Mouse (Mus musculus) spleen, adult 12 weeks (tissue): ENCODE data around the gene Magoh.

Experiments used
- DNase-seq: peaks from one replicate; pipeline ENCODE4 v3.0.0; 2022; ENCODE audit warnings: low spot score

Gene Magoh

DNA sequence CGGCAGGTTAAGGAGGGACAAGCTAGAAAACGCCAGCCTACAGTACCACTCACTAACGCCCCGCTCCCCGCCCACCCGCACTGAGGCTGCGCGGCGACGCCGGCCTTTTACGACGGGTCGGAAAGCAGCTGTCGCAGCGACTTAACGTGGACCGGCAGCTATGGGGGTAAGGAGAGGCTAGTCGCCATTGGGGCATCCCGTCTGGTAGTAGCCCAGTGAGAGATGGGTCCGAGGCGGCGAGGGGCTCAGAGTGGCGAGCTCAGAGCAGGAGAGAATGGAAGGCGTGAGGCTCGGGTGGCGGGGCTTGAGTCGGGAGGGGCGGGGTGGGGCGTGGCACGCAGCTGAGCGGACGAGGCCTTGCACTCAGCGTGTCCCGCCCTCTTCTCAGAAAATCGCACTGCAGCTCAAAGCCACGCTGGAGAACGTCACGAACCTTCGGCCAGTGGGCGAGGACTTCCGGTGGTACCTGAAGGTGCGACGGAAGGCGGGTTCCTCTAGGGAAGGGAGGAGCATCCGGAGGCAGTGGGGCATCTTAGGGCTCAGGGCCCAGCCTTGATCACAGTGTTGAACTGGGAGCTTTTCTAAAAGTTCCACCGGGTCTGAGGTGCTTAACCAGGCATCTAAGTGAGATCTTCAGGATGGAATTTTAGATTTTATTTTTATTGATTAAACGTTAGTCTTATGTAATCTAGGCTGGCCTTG is 10.3 kb downstream of the Magoh start, which contains the start of gene 0610037L13Rik:
Gene 0610037L13Rik, plus strand, starts transcription at position 83 of the 702 bp plus-strand sequence.
- DNase-seq = peak; percentile 92

DNA sequence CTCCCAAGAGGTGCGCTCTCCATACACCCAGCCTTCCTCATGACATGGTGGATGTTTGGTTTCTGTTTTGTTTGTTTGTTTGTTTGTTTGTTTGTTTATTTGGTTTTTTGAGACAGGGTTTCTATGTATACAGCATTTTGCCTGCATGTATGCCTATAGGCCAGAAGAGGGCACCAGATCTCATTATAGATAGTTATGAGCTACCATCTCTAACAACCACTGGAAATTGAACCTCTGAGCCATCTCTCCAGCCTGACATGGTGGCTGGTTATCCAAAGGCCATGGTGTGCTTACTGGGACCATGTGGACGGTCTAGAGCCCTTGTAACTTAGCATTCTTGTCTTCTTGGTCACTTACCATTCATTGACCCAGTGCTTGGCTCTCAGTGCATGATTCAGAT is 13.1 kb downstream of the Magoh start:
- no peak for DNase-seq

DNA sequence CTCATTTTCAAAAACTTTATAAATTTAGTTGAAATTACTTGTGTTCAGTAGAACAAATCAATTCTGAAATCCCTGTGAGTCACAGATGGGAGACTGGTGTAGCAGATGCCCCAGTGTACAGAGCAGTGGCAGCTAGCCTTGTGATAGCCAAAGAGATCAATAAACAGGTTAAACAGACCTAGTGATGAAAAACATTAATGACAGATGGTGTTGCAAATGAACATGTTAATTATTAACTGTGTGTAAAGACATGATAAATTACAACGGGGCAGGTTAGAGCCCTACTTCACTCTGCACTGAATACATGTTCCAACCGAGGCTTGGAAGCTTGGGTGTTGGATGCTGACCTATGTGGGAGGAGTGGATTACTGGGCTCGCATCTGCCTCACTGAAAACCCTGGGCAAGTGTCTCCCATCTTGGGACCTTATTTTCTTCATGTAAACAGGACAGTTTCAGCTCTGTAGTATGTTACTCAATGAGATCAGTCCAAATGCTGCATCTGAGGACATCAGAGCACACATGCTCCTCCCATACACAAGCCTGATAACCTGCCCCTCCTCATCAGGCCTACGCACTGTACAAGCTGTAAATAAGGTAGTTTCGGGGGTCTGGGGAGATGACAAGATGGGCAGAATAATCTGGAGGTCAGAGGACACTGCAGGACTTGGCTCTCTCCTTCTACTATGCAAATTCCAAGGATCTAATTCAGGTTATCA is 19.8 kb downstream of the Magoh start:
- no peak for DNase-seq

DNA sequence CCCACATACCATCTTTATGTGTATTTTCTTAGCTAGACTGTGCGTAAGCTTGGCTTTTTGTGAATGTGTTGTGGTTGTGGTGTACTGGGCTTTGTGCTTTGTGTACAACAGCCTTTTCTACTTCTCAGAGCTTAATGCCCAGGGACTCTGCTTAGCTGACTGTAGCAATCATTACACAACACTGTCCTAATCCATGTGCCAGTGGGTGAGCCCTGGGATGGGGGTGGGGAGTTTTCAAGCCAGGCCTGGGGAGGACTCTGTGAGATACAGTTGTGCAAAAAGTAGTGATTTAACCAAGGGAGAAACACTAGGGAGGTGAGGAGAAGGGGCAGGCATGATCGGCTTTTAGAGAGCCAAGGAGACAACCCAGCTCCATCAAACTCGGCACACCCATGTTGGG is 20.7 kb downstream of the Magoh start:
- DNase-seq = no peak

DNA sequence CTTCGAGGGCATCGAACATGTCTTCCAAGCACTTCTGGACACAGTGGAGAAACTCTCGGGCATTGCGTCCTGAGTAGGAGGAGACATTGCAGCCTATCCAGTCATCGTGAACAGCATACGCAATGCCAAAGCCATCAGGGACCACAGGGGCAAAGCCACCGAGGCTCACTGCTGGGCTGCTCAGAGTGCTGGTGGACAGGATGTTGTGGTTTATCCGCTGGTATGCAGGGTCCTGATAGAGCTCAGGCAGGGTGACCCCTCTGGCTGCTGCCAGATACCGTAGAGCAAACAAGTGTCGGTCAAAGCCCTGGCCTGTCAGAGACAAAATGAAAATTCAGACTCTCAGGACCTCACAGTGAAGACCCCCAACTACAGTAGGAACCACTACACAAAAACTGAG is 24.7 kb downstream of the Magoh start:
- no peak for DNase-seq

DNA sequence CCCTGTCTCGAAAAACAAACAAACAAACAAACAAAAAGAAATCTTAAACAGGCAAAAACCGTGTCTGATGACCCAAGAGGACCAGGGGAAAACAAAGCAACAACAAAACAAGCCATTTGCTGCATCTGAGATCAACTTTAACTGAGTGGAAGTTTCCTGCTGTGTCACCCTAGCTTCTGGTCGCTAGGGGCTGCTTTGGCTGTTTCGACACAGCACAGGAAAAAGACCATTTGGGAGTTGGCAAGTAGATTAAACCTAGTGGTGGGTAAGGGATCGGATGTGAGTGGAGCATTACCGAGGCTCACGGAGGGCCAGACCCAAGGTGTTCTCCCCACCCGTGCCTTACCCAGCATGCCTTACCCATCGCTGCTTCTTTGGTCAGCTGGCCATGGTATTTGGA is 27.0 kb downstream of the Magoh start:
- no peak for DNase-seq

DNA sequence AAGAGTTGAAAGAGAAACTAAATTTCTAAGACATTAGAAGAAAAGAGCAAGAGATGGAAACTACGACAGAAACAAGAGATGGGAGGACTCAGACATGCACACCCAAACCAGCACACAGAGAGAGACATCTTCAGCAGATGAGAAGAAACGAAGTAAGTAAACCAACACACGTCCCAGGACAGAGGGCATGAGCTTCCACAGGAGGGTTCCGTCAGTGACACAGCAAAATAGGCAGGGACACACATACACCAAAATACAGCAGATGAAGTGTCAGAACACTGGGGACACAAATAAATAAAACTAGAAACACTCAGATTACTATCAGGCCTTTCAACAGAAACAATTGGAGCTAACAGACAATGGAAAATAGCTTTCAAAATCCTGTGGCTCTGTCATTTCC is 30.5 kb downstream of the Magoh start:
- no peak for DNase-seq

DNA sequence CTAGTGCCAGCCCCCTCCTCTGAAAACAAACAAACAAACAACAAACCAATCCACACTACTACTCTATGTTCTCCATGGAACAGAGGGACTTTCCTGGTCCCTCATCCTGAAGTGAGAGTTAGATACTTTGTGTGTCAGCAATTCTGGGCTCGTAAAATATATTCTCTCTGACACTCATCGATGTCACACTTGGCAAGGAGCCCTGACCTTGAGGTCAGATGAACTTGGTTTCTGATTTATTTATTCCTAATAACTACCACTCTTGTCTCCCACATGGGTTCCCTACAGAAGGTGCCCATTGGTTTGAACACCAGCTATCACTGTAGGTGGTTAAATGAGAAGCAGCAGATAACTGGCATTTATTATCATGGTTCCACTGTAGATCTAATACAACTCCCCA is 40.8 kb downstream of the Magoh start:
- no peak for DNase-seq

DNA sequence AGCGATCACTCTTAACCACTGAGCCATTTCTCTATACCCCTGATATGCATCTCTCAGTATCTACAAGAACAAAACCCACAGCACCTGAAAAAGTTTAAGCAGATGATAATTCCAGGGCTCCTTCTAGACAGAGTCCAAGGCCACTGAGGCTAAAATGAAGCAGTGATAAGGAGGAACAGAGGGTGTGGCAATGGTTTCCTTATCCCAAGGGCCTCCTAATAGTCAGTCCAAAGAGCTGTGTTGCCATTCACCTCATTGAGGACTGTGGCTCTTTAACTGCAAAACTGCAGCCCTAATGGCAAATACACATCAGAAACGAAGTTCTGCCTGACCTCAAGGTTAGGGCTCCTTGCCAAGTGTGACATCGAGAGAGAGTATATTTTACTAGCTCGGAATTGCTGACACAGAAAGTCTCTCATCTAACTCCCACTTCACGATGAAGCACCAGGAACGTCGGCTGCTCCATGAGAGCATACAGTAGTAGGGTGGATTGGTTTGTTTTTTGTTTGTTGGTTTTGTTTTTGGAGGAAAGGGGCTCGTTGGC is 41.7 kb downstream of the Magoh start:
- DNase-seq = no peak

DNA sequence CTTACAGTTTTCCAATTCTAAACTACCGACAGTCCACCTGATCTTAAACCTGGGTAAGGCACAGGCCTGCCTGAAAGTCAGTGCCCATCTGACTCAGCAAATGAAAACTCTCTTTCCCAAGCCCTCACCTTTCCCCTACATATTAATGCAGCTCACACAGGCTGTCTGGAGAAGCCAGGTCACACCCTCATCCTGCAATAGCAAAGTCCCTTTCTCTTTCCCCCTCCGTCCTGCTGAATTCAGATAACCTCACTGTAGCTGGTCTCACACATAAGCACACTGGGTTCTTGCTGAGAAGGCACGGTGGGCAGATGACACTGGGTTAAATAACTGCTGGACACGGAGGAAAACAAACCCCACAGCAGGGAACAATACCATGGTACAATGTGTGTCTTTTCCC is 42.4 kb downstream of the Magoh start:
- no peak for DNase-seq

DNA sequence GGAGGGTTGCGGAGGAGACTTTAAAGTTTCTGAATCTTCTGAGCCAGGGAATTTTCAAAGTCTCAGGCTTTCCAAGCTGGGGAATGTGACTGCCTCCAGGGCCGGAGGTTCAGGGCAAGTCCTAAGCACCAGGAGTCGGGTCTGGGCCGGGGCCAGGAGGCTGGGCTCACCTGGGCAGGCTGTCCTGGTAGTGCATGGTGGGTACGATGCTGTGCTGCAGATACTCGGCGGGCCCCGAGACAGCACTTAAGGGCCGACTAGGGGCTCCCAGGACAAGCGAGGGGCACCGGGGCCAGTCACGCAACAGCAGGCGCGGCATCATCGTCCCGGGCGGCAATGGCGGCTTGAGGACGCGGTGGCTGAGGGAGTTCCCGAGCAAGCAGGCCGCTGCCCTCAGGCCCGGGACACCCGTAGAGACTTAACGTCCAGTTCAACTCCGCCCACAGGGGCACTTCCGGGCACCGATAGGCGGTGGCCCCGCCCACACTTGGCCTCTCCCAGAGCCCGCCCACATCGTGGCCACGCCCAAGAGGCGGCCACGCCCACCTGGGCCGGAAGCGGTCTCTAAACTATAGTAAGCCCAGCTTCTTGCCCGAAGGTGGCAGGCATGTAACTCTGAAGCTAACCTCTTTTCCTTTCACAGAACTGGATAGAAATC is 43.7 kb downstream of the Magoh start, which contains the start of gene Cpt2:
Gene Cpt2, minus strand, starts transcription at position 466 of the 658 bp plus-strand sequence.
- DNase-seq = peak; percentile 98

DNA sequence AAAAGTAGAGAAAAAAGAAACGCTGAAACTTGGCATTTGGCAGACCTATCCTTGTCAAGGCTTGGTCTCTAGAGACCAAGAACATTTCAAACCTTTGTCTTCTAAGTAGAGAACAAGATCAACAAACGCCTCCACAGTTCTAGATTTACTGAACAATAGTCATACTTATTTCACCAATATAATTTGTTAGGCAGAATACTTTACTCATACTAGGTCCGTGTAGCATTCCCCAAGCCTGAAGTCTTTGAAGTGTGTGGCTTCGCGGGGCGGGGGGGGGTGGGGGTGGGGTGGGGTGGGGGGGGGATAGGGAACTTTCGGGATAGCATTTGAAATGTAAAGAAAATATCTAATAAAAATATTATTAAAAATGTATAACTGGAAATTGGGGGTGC is 44.2 kb downstream of the Magoh start:
- DNase-seq = no peak

DNA sequence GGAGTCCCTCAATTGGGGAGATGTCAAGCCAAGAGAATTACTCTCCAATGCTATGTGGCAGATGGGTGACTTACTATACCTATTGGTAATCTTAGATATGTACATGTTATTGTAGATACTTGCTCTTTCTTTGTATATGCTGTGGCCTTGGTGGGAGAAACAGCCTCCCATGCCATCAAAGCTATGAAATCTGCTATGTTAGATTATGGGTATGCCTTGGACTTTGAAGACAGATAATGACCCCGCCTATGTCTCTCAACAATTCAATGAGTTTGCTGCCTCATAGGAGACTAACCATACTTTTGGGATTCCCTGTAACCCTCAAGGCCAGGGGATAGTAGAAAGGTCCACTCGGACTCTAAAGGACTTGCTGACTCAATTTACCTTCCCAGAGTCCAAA is 48.7 kb downstream of the Magoh start:
- no peak for DNase-seq

DNA sequence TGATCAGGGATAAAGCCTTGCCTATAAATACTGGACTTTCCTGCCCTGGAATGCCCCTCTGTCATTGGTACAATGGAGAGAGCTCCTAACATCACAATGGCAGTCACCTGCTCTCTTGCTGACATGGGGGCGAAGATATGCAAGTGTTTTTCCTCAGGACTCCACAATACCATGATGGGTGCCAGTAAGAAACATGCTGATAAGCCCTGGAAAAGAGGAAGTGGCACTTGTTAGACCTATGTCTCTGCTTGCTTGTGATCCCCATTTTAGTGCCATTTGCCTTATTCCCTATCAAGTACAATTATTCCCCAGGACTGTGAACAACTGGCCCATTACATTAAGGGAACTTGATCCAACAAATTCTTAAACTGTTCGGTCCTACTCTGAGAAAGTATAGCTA is 49.2 kb downstream of the Magoh start:
- no peak for DNase-seq

DNA sequence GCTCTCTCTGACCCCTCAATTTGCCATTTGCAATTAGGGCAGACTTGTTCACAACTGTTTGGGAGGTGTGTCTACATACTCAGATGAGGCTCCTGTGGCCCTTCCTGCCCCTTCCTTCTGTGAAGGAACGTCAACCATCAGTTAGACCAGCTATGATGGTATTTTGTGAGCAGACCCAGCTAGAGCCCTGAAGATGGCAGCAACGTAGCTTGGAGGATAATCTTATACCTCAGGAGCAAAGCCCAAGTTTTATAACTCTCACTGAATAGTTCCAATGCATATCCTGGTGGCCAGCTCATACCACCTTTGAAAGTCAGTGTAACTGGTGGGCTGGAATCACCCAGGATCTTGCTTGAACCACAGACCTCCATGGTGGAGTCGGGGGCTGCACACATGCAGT is 51.9 kb downstream of the Magoh start:
- no peak for DNase-seq

DNA sequence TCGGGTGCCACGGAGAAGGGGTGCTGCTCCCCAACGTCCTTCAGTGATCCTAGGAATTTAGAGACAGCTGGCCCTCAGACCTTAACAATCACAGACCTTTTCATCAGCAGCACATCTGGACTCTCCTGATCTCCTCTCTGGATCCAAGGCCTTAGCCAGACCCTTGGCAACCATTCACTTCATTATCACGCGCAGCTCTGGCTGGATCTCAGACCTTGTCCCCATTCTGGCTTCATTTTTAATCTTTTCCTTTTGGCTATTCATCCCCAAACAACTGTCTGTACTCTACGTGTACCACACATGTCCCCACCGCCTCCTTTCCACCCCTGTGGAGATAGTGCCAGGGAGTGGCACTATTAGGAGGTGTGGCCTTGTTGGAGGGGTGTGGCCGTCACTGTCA is 53.7 kb downstream of the Magoh start:
- DNase-seq = no peak

DNA sequence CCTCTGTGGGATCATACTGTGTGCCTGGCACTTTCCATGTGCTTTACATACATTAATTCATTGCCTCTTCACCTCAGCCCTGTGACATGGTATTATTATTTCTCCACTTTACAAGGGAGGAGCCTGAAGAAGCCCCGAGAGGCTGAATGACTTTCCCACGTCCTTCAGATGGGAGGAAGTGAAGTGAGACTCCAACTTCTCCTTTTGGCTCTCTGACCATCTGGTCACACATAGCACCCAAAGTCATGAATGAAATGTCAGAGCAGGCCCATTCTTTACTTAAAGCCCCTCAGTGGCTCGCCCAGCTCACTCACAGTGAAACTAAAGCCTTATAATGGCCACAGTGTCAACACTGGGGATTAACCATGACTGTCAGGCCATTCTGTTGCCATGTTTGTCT is 55.7 kb downstream of the Magoh start:
- DNase-seq = no peak
